ENCODE assay signal across 13 mouse cellular contexts in genomic region chr10:93647655-93648561, GRCm38 (mm10). TPM values are rescaled to one million over a fixed set of nuclear protein-coding genes. Genes with fewer than 3 reads are reported as not detected.
A peak's percentile ranks its signal among the peaks of the same experiment; 100 is the strongest.
DNase-seq lines count a peak whose midpoint lies in the region; ATAC-seq and TF ChIP-seq lines count a peak whose summit lies in the region.
"Had no signal": no experiment of that assay in that cellular context is flagged by ENCODE, and none has a peak within 500 bp of the region (broad histone marks: within the 10 kb centered on the region; RNA-seq: fewer than 3 reads in every experiment).

No protein-coding gene starts in this region.

- no peak overlapping the region for H3K4me2 ChIP-seq in lung, embryonic 15.5 days
- H3K4me2 ChIP-seq in heart, embryonic 15.5 days = peak overlapping the region; percentile 37; the same call in 1 of the 2 replicates
- H3K4me2 ChIP-seq in liver, embryonic 16.5 days (ENCODE audit: low read depth, low read length) = no peak overlapping the region
- H3K4me2 ChIP-seq in kidney, embryonic 14.5 days (replicated peaks; ENCODE audit: low read depth, low read length) = no peak overlapping the region
- H3K4me2 ChIP-seq: limb, embryonic 12.5 days; midbrain, embryonic 12.5 days had no signal

- H3K27me3 ChIP-seq in lung, embryonic 15.5 days = peaks cover 14% of the 10 kb centered on the region
- peaks cover 34% of the 10 kb centered on the region for H3K27me3 ChIP-seq in heart, embryonic 15.5 days
- no peaks in the 10 kb centered on the region; the same call in 1 of the 2 replicates for H3K27me3 ChIP-seq in liver, embryonic 16.5 days (ENCODE audit: control insufficient read depth, insufficient read depth, low read depth, low read length)
- H3K27me3 ChIP-seq in kidney, embryonic 14.5 days (ENCODE audit: control insufficient read depth, insufficient read depth, low read length) = 0 out of 2 replicates have a peak, but pooled peaks cover 4% of the 10 kb centered on the region
- peaks cover 18% of the 10 kb centered on the region for H3K27me3 ChIP-seq in embryonic facial prominence, embryonic 10.5 days (replicated peaks; ENCODE audit: low read depth, poor library complexity, severe bottlenecking)
- H3K27me3 ChIP-seq: midbrain, embryonic 12.5 days had no signal

- ATAC-seq in lung, embryonic 15.5 days (ENCODE audit: borderline replicate concordance, extremely low read depth, low FRiP score, low TSS enrichment) = 0 out of 2 replicates have a peak, but pooled peaks have one; percentile 39
- peak; percentile 63 for ATAC-seq in common myeloid progenitor, adult 5-6 weeks (replicated peaks; ENCODE audit: low read depth, poor library complexity, severe bottlenecking)
- peak; percentile 95 for ATAC-seq in heart, embryonic 15.5 days (replicated peaks; ENCODE audit: insufficient number of reproducible peaks, insufficient read depth, low FRiP score, low read depth)
- peak; percentile 69 for ATAC-seq in liver, embryonic 16.5 days (ENCODE audit: low read depth)
- no peak for ATAC-seq in CD4-positive, CD25-positive, alpha-beta regulatory T cell, adult 4 months
- no peak for ATAC-seq in kidney, embryonic 14.5 days (ENCODE audit: low FRiP score, low TSS enrichment)

- no peak overlapping the region for H3K9ac ChIP-seq in lung, embryonic 15.5 days
- H3K9ac ChIP-seq in heart, embryonic 15.5 days = no peak overlapping the region
- H3K9ac ChIP-seq in liver, embryonic 16.5 days (ENCODE audit: low read depth, low read length) = no peak overlapping the region
- H3K9ac ChIP-seq in kidney, embryonic 14.5 days (ENCODE audit: low read depth, low read length) = no peak overlapping the region
- H3K9ac ChIP-seq: limb, embryonic 12.5 days; midbrain, embryonic 12.5 days had no signal

- H3K36me3 ChIP-seq in lung, embryonic 15.5 days = no peaks in the 10 kb centered on the region
- no peaks in the 10 kb centered on the region for H3K36me3 ChIP-seq in heart, embryonic 15.5 days
- H3K36me3 ChIP-seq in liver, embryonic 16.5 days (ENCODE audit: control insufficient read depth, insufficient read depth) = no peaks in the 10 kb centered on the region
- no peaks in the 10 kb centered on the region for H3K36me3 ChIP-seq in kidney, embryonic 14.5 days (ENCODE audit: control insufficient read depth, insufficient read depth, low read length)
- peaks cover 15% of the 10 kb centered on the region for H3K36me3 ChIP-seq in embryonic facial prominence, embryonic 10.5 days (replicated peaks)

- TF ChIP-seq CTCF in lung, adult 2 months (IDR thresholded peaks at IDR 0.05; ENCODE audit: insufficient read depth, low read length) = no peak

- no peak for DNase-seq in lung, adult 2 months
- no peak for DNase-seq in embryonic facial prominence, embryonic 10.5 days (ENCODE audit: low spot score)
- DNase-seq: cerebellum, adult 9-10 months; thymus, adult 2 months had no signal

- 57% methylated on average over 10 of the region's 10 CpGs for WGBS in lung, embryonic 15.5 days
- 59% methylated on average over 10 of the region's 10 CpGs for WGBS in lung, adult 2 months
- WGBS in heart, embryonic 15.5 days = 26% methylated on average over 10 of the region's 10 CpGs
- WGBS in liver, embryonic 16.5 days (ENCODE audit: insufficient replicate concordance) = 67% methylated on average over 10 of the region's 10 CpGs
- WGBS in kidney, embryonic 14.5 days = 91% methylated on average over 10 of the region's 10 CpGs
- WGBS in embryonic facial prominence, embryonic 10.5 days = 90% methylated on average over 10 of the region's 10 CpGs

- no peak for TF ChIP-seq POLR2A in lung, adult 2 months (IDR thresholded peaks at IDR 0.05; ENCODE audit: borderline replicate concordance, extremely low read depth, low read depth, low read length)

- 0 out of 2 replicates have a peak, but pooled peaks cover 5% of the 10 kb centered on the region for H3K4me1 ChIP-seq in lung, embryonic 15.5 days
- no peaks in the 10 kb centered on the region; the same call in 1 of the 2 replicates for H3K4me1 ChIP-seq in lung, adult 2 months (ENCODE audit: control insufficient read depth, insufficient read depth, low read length)
- peaks cover 34% of the 10 kb centered on the region for H3K4me1 ChIP-seq in heart, embryonic 15.5 days (replicated peaks)
- H3K4me1 ChIP-seq in liver, embryonic 16.5 days (ENCODE audit: control insufficient read depth, low read depth, low read length) = peaks cover 17% of the 10 kb centered on the region
- no peaks in the 10 kb centered on the region for H3K4me1 ChIP-seq in kidney, embryonic 14.5 days (ENCODE audit: control insufficient read depth, insufficient read depth, low read length)
- no peaks in the 10 kb centered on the region; the same call in 1 of the 2 replicates for H3K4me1 ChIP-seq in embryonic facial prominence, embryonic 10.5 days
- H3K4me1 ChIP-seq: limb, embryonic 12.5 days had no signal

- no peaks in the 10 kb centered on the region for H3K9me3 ChIP-seq in lung, embryonic 15.5 days
- H3K9me3 ChIP-seq in heart, embryonic 15.5 days (replicated peaks) = no peaks in the 10 kb centered on the region
- H3K9me3 ChIP-seq in liver, embryonic 16.5 days (replicated peaks; ENCODE audit: control insufficient read depth, low read length) = no peaks in the 10 kb centered on the region
- no peaks in the 10 kb centered on the region for H3K9me3 ChIP-seq in kidney, embryonic 14.5 days (ENCODE audit: control insufficient read depth, low read length)
- no peaks in the 10 kb centered on the region for H3K9me3 ChIP-seq in embryonic facial prominence, embryonic 10.5 days
- H3K9me3 ChIP-seq: limb, embryonic 12.5 days; midbrain, embryonic 12.5 days had no signal

- H3K27ac ChIP-seq in lung, embryonic 15.5 days = no peak overlapping the region
- peak overlapping the region; percentile 81 for H3K27ac ChIP-seq in heart, embryonic 15.5 days
- H3K27ac ChIP-seq in liver, embryonic 16.5 days (ENCODE audit: low read length) = peak overlapping the region; percentile 65
- no peak overlapping the region for H3K27ac ChIP-seq in kidney, embryonic 14.5 days (ENCODE audit: low read depth, low read length)
- no peak overlapping the region for H3K27ac ChIP-seq in embryonic facial prominence, embryonic 10.5 days (replicated peaks)
- H3K27ac ChIP-seq: limb, embryonic 12.5 days; midbrain, embryonic 12.5 days had no signal

- H3K4me3 ChIP-seq in lung, embryonic 15.5 days = no peak overlapping the region
- H3K4me3 ChIP-seq in lung, adult 2 months (replicated peaks; ENCODE audit: extremely low read depth, low read depth, low read length) = no peak overlapping the region
- H3K4me3 ChIP-seq in heart, embryonic 15.5 days = no peak overlapping the region
- H3K4me3 ChIP-seq in liver, embryonic 16.5 days (ENCODE audit: low read depth, low read length) = no peak overlapping the region
- no peak overlapping the region for H3K4me3 ChIP-seq in kidney, embryonic 14.5 days (ENCODE audit: low read length)
- H3K4me3 ChIP-seq in embryonic facial prominence, embryonic 10.5 days = no peak overlapping the region
- H3K4me3 ChIP-seq: limb, embryonic 12.5 days; midbrain, embryonic 12.5 days had no signal

RNA-seq across cellular contexts. Expression of gene Ntn4, which starts 7.4 kb away (rescaled TPM):
- 0.44 and 0.67 TPM in 2 replicates for polyA plus RNA-seq in lung, embryonic 15.5 days (2015; fragmentation: Nextera tagmentation; extraction: Ambion mirVana)
- polyA plus RNA-seq in lung, adult 2 months (2012; rRNA removed) = 46.6 and 54.4 TPM in 2 replicates
- total RNA-seq in common myeloid progenitor, adult 5-6 weeks (2017) = 2.2 and 4.8 TPM in 2 replicates
- polyA plus RNA-seq in heart, embryonic 15.5 days (2015; fragmentation: Nextera tagmentation; extraction: Ambion mirVana) = 1.9 and 2.6 TPM in 2 replicates
- polyA plus RNA-seq in liver, embryonic 16.5 days (2015; fragmentation: Nextera tagmentation; extraction: Ambion mirVana) = 0.22 and 0.23 TPM in 2 replicates
- polyA plus RNA-seq in CD4-positive, CD25-positive, alpha-beta regulatory T cell, adult 4 months (2017; shearing (Covaris generic)) = under 1 TPM; 0.12 to 0.27 TPM
- polyA plus RNA-seq in kidney, embryonic 14.5 days (2014; fragmentation: Nextera tagmentation; extraction: Ambion mirVana) = 0.59 and 1.3 TPM in 2 replicates
- polyA plus RNA-seq in embryonic facial prominence, embryonic 10.5 days (2016; fragmentation: Nextera tagmentation; extraction: Ambion mirVana) = 0.41 and 0.87 TPM in 2 replicates
- total RNA-seq: neutrophil, adult 5-6 weeks had no signal

RNA-seq across cellular contexts. Expression of gene Snrpf, which starts 58.4 kb away (rescaled TPM):
- polyA plus RNA-seq in lung, embryonic 15.5 days (2015; fragmentation: Nextera tagmentation; extraction: Ambion mirVana) = 110 and 122 TPM in 2 replicates
- polyA plus RNA-seq in lung, adult 2 months (2012; rRNA removed) = 26.2 and 43.0 TPM in 2 replicates
- 192 and 266 TPM in 2 replicates for total RNA-seq in common myeloid progenitor, adult 5-6 weeks (2017)
- 60.5 and 69.9 TPM in 2 replicates for polyA plus RNA-seq in heart, embryonic 15.5 days (2015; fragmentation: Nextera tagmentation; extraction: Ambion mirVana)
- polyA plus RNA-seq in liver, embryonic 16.5 days (2015; fragmentation: Nextera tagmentation; extraction: Ambion mirVana) = 41.3 and 53.2 TPM in 2 replicates
- 10 to 100 TPM; 55.4 to 63.9 TPM for polyA plus RNA-seq in CD4-positive, CD25-positive, alpha-beta regulatory T cell, adult 4 months (2017; shearing (Covaris generic))
- 166 and 226 TPM in 2 replicates for polyA plus RNA-seq in kidney, embryonic 14.5 days (2014; fragmentation: Nextera tagmentation; extraction: Ambion mirVana)
- polyA plus RNA-seq in embryonic facial prominence, embryonic 10.5 days (2016; fragmentation: Nextera tagmentation; extraction: Ambion mirVana) = 189 TPM in 2 replicates

Comparison
In these comparisons a context has a peak if more than half of its experiments do, and no peak if none do; other contexts are left out.
1. RNA of gene Ntn4, which starts 7.4 kb away (polyA plus RNA-seq): 46.6 to 54.4 TPM in lung, adult 2 months; 1.9 to 2.6 TPM in heart, embryonic 15.5 days, 0.59 to 1.3 TPM in kidney, embryonic 14.5 days, 0.44 to 0.67 TPM in lung, embryonic 15.5 days, 0.41 to 0.87 TPM in embryonic facial prominence, embryonic 10.5 days, 0.12 to 0.27 TPM in CD4-positive, CD25-positive, alpha-beta regulatory T cell, adult 4 months and 0.22 to 0.23 TPM in liver, embryonic 16.5 days; every median in the first group is over 10 times any median in the second.
2. ATAC-seq: peak in lung, embryonic 15.5 days (single experiment), common myeloid progenitor, adult 5-6 weeks (single experiment), heart, embryonic 15.5 days (single experiment) and liver, embryonic 16.5 days (single experiment); none in CD4-positive, CD25-positive, alpha-beta regulatory T cell, adult 4 months (single experiment) and kidney, embryonic 14.5 days (single experiment).
3. H3K27ac ChIP-seq: peak in heart, embryonic 15.5 days (single experiment) and liver, embryonic 16.5 days (single experiment); none in lung, embryonic 15.5 days (single experiment), kidney, embryonic 14.5 days (single experiment) and embryonic facial prominence, embryonic 10.5 days (single experiment).